Mouse (Mus musculus) ES-E14 (cell line): Measurements from ENCODE around the gene Ackr4. TPM values are rescaled to one million over a fixed set of nuclear protein-coding genes. Genes with fewer than 3 reads are reported as not detected.

ENCODE experiments used
- DNase-seq: peaks from one replicate; pipeline ENCODE4 v3.0.0-alpha.2; 2013; ENCODE audit warnings: low read depth, low spot score
- H3K27ac ChIP-seq: 2 replicates; pipeline ENCODE4 v1.5.1; 2012; ENCODE audit warnings: low read depth, mild to moderate bottlenecking, low read length, moderate library complexity, mixed read lengths; ENCODE audit not compliant: poor library complexity, insufficient read depth, severe bottlenecking
- H3K36me3 ChIP-seq: 2 replicates; pipeline ENCODE4 v1.6.1; 2012; ENCODE audit warnings: mild to moderate bottlenecking, low read length, moderate library complexity, mixed read lengths; ENCODE audit not compliant: control insufficient read depth, poor library complexity, insufficient read depth, severe bottlenecking
- H3K4me1 ChIP-seq, 2 experiments: fragments of 150-350 bp in 1 of 2; sonication (generic) in 1 of 2; 2 replicates each; pipeline ENCODE4 v1.6.1; 2012; ENCODE audit warnings: low read length in 2 of 2, mild to moderate bottlenecking in 1 of 2, mixed read lengths in 1 of 2; ENCODE audit not compliant: control insufficient read depth in 2 of 2, insufficient read depth in 2 of 2, poor library complexity in 1 of 2
- H3K4me3 ChIP-seq, 2 experiments: fragments of 150-350 bp in 1 of 2; sonication (generic) in 1 of 2; 2 replicates each; pipeline ENCODE4 v1.5.1; 2012; ENCODE audit warnings: low read length in 2 of 2, low read depth in 1 of 2, mild to moderate bottlenecking in 1 of 2, mixed read lengths in 1 of 2; ENCODE audit not compliant: insufficient read depth in 1 of 2, poor library complexity in 1 of 2, severe bottlenecking in 1 of 2
- H3K9ac ChIP-seq: 2 replicates; pipeline ENCODE4 v1.6.1; 2012; ENCODE audit warnings: low read depth, mild to moderate bottlenecking, low read length, mixed read lengths; ENCODE audit not compliant: poor library complexity, insufficient read depth, severe bottlenecking
- H3K9me3 ChIP-seq: fragments of 150-350 bp; sonication (generic); 2 replicates; pipeline ENCODE4 v1.6.1; 2012; ENCODE audit warnings: low read depth, mild to moderate bottlenecking, low read length; ENCODE audit not compliant: control insufficient read depth, insufficient read depth
- CHD2 ChIP-seq: IDR thresholded peaks from 2 replicates; pipeline ENCODE4 v1.6.1; 2014; ENCODE audit warnings: mild to moderate bottlenecking, low read depth, low read length, inconsistent platforms
- HCFC1 ChIP-seq: IDR thresholded peaks from 2 replicates; pipeline ENCODE4 v1.6.1; 2012; ENCODE audit warnings: low read length, inconsistent platforms, borderline replicate concordance; ENCODE audit not compliant: insufficient read depth
- MAFK ChIP-seq: IDR thresholded peaks from 2 replicates; pipeline ENCODE4 v1.6.1; 2014; ENCODE audit warnings: mild to moderate bottlenecking, low read depth, low read length, inconsistent platforms; ENCODE audit not compliant: insufficient read depth
- ZC3H11A ChIP-seq: IDR thresholded peaks from 2 replicates; pipeline ENCODE4 v1.6.1; 2012; ENCODE audit warnings: low read depth, mild to moderate bottlenecking, inconsistent platforms, low read length, borderline replicate concordance
- ZNF384 ChIP-seq: IDR thresholded peaks from 2 replicates; pipeline ENCODE4 v1.6.1; 2012; ENCODE audit warnings: low read depth, low read length, inconsistent platforms
- in situ Hi-C, 2 experiments: fragments of 600-800 bp; cut with MboI; formaldehyde crosslinking; loops; one replicate each; pipeline ENCODE4 v1.15.1; 2025; ENCODE audit warnings: low sequenced_read_pairs in 2 of 2, inconsistent platforms in 1 of 2; ENCODE audit not compliant: unreplicated experiment in 2 of 2
- total RNA-seq: library from RNA; depleted of rRNA; stranded (reverse); fragments of 300-350 nt; gene quantifications from 2 replicates; pipeline ENCODE4 v1.2.3, GENCODE M21; 2012

Gene Ackr4
- total RNA-seq, 1 experiment = 1.3 TPM

GRCm38 (mm10) chr9:104140351-104140750 lies 13.6 kb upstream of the Ackr4 start:
- no peak overlapping the region for H3K27ac ChIP-seq
- H3K9me3 ChIP-seq = no peaks in the 10 kb centered on the region
- no peak for DNase-seq
- H3K9ac ChIP-seq = no peak overlapping the region
- H3K4me1 ChIP-seq = no peaks in the 10 kb centered on the region
- no peaks in the 10 kb centered on the region for H3K36me3 ChIP-seq
- in situ Hi-C loops = no loop called here
- TF ChIP-seq ZNF384 (no peak), ZC3H11A (no peak), HCFC1 (no peak), CHD2 (no peak), MAFK (no peak)
- no peak overlapping the region for H3K4me3 ChIP-seq

GRCm38 (mm10) chr9:104130141-104130755 lies 3.5 kb upstream of the Ackr4 start:
- Histone ChIP-seq H3K4me1 (no peaks in the 10 kb centered on the region), H3K9me3 (no peaks in the 10 kb centered on the region), H3K36me3 (no peaks in the 10 kb centered on the region), H3K9ac (no peak overlapping the region), H3K4me3 (no peak overlapping the region), H3K27ac (no peak overlapping the region; the same call in 1 of the 2 replicates)
- DNase-seq = no peak
- TF ChIP-seq ZNF384 (no peak), HCFC1 (no peak)
- in situ Hi-C loops = no loop called here

GRCm38 (mm10) chr9:104128110-104128509 lies 1.4 kb upstream of the Ackr4 start:
- Histone ChIP-seq H3K9ac (no peak overlapping the region), H3K4me3 (no peak overlapping the region), H3K9me3 (no peaks in the 10 kb centered on the region), H3K36me3 (no peaks in the 10 kb centered on the region; the same call in 1 of the 2 replicates), H3K27ac (no peak overlapping the region), H3K4me1 (peaks cover 0 to 4% of the 10 kb centered on the region in 2 experiments; a peak in 1 of 4 replicates)
- DNase-seq = no peak
- no peak for TF ChIP-seq MAFK
- no peak for TF ChIP-seq ZNF384
- no peak for TF ChIP-seq HCFC1
- no peak for TF ChIP-seq ZC3H11A
- in situ Hi-C loops = no loop called here

GRCm38 (mm10) chr9:104123622-104124021 lies 3.1 kb downstream of the Ackr4 start:
- Histone ChIP-seq H3K9me3 (no peaks in the 10 kb centered on the region), H3K4me3 (no peak overlapping the region), H3K9ac (no peak overlapping the region), H3K4me1 (peaks cover 0 to 7% of the 10 kb centered on the region in 2 experiments; a peak in 1 of 4 replicates), H3K27ac (no peak overlapping the region), H3K36me3 (no peaks in the 10 kb centered on the region; the same call in 1 of the 2 replicates)
- in situ Hi-C loops = no loop called here
- no peak for DNase-seq
- no peak for TF ChIP-seq MAFK
- TF ChIP-seq ZNF384 = no peak
- TF ChIP-seq ZC3H11A = no peak
- TF ChIP-seq CHD2 = no peak
- TF ChIP-seq HCFC1 = no peak

GRCm38 (mm10) chr9:104123101-104123500 lies 3.6 kb downstream of the Ackr4 start:
- Histone ChIP-seq H3K27ac (no peak overlapping the region), H3K9ac (no peak overlapping the region), H3K9me3 (no peaks in the 10 kb centered on the region), H3K36me3 (no peaks in the 10 kb centered on the region; the same call in 1 of the 2 replicates), H3K4me3 (no peak overlapping the region), H3K4me1 (peaks cover 0 to 7% of the 10 kb centered on the region in 2 experiments; a peak in 1 of 4 replicates)
- TF ChIP-seq CHD2 (no peak), HCFC1 (no peak), ZC3H11A (no peak), ZNF384 (no peak), MAFK (no peak)
- in situ Hi-C loops = no loop called here
- no peak for DNase-seq
